Mouse (Mus musculus): ENCODE results near the gene Sult5a1.
"Not testable (repeated sequence)": the region's sequence is repeated elsewhere in the genome, so short reads cannot be mapped to it uniquely, and the experiment has no call there.

Sult5a1 gene

GRCm38 (mm10) chr8:123135406-123135805, 22.7 kb downstream of the Sult5a1 start:
- DNase-seq (ENCODE audit: low read depth, low spot score) = no peak

- no peak for DNase-seq (ENCODE audit: low read depth, low spot score)
Observed at GRCm38 (mm10) chr8:123134149-123134713, 23.9 kb downstream of the Sult5a1 start.

DNA sequence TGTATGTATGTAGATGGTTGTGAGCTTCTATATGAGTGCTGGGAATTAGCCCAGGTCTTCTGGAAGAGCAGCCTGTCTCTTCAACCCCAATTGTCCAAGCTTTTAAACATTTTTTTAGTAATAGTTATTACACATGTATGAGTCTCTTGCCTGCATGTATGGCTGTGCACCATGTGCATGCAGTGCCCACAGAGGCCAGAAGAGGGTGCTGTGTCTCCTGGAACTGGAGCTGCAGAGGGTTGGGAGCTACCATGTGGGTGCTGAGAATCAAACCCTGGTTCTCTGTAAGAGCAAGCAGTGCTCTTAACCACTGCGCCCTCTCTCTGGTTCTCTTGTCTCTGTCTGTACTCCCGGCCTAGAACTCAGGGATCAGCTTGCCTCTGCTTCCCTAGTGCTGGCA, 25.2 kb downstream of the Sult5a1 start:
- DNase-seq (ENCODE audit: low read depth, low spot score) = peak; percentile 38

- DNase-seq (ENCODE audit: low read depth, low spot score) = no peak
Observed at GRCm38 (mm10) chr8:123131041-123131440, 27.1 kb downstream of the Sult5a1 start.

DNA sequence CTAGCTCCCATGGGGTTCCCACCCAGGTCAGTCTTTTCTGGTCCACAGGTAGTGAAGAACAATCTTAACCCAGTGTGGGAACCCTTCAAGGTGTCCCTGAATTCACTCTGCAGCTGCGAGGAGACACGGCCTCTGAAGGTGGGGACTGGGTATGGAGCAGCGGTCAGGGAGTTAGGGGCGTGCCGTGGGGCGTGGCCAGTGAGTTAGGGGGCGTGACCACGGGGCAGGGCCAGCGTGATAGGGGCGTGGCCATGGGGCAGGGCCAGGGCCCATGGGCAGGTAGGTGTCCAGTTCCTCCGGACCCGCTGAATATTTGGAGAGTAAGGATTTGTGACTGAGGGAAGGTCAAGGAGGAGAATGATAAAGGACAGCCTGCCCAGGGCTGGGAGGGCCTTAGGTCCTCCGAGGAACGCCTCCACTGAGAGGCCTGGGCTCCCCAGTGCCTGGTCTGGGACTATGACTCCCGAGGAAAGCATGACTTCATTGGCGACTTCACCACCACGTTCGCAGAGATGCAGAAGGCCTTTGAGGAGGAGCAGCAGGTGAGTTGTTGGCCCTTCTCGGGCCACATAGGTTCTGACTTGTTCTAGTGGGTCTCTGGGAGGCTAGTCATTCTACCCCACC, 31.8 kb downstream of the Sult5a1 start:
- DNase-seq (ENCODE audit: low read depth, low spot score) = peak; percentile 75

DNA sequence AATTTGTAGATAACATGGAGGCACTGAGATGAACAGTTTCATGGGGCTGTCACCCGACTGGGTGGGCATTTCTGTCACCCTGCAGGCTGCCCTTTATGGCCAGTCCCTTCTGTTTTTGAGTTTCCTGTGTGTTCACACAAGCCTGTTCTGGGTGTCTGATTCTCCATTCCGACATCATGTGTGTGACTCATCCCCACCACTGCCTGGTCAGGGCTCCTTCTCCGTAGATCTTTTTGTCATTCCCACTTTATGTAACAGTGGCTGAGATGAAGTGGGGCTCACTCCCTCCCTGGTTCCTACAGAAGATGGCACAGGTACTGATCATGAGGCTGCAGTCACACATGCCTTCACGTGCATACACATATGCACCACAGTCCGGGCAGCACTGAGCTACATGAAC, 35.4 kb downstream of the Sult5a1 start:
- no peak for DNase-seq (ENCODE audit: low read depth, low spot score)

- no peak for DNase-seq (ENCODE audit: low read depth, low spot score)
Observed at GRCm38 (mm10) chr8:123122059-123122458, 36.1 kb downstream of the Sult5a1 start.

- DNase-seq (ENCODE audit: low read depth, low spot score) = peak; percentile 33
Observed at GRCm38 (mm10) chr8:123117744-123118143, 40.4 kb downstream of the Sult5a1 start.

GRCm38 (mm10) chr8:123117127-123117731, 40.9 kb downstream of the Sult5a1 start, which contains the start of gene Cpne7:
Gene Cpne7, plus strand, starts transcription at chr8:123117374.
- peak; percentile 33 for DNase-seq (ENCODE audit: low read depth, low spot score)

- DNase-seq (ENCODE audit: low read depth, low spot score) = no peak
Observed at GRCm38 (mm10) chr8:123114644-123115043, 43.5 kb downstream of the Sult5a1 start.

- DNase-seq (ENCODE audit: low read depth, low spot score) = no peak
Observed at GRCm38 (mm10) chr8:123113908-123114469, 44.1 kb downstream of the Sult5a1 start.

DNA sequence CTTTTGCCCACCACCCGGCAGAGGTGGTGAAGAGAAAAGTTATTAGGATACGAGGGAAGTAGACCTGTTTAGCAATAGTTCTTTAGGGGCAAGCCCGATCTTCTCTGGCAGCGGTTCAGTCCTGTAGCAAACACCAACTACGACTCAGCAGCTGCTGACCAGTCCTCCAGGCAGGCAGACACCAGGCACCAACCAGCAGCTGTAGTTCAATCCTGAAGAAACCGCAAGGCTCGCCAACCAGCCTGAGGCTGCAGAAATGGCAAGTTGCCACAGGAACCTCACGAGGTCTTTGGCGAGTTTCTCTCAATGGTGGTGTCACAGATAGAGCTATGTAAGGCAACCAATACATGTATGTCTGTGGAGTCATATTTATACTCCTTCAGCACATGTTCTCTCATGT, 45.2 kb downstream of the Sult5a1 start:
- DNase-seq (ENCODE audit: low read depth, low spot score) = no peak

- peak; percentile 90 for DNase-seq (ENCODE audit: low read depth, low spot score)
Observed at GRCm38 (mm10) chr8:123110649-123111048, 47.5 kb downstream of the Sult5a1 start.

GRCm38 (mm10) chr8:123108953-123109352, 49.2 kb downstream of the Sult5a1 start:
- DNase-seq (ENCODE audit: low read depth, low spot score) = no peak

GRCm38 (mm10) chr8:123108010-123108409, 50.1 kb downstream of the Sult5a1 start:
- no peak for DNase-seq (ENCODE audit: low read depth, low spot score)

DNA sequence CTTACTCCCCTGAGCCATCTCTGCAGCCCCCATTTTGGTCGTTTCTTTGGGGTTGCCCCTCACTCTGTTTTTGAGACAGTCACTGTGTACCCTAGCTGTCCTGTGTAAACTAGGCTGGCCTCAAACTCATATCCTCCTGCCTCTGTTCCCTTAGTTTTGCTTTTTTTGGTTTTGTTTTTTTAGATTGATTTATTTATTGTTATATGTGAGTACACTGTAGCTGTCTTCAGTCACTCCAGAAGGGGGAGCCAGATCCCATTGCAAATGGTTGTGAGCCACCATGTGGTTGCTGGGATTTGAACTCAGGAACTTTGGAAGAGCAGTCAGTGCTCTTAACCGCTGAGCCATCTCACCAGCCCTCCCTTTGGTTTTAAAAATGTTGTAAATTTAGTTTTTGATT, 51.6 kb downstream of the Sult5a1 start:
- peak; percentile 52 for DNase-seq (ENCODE audit: low read depth, low spot score)

DNA sequence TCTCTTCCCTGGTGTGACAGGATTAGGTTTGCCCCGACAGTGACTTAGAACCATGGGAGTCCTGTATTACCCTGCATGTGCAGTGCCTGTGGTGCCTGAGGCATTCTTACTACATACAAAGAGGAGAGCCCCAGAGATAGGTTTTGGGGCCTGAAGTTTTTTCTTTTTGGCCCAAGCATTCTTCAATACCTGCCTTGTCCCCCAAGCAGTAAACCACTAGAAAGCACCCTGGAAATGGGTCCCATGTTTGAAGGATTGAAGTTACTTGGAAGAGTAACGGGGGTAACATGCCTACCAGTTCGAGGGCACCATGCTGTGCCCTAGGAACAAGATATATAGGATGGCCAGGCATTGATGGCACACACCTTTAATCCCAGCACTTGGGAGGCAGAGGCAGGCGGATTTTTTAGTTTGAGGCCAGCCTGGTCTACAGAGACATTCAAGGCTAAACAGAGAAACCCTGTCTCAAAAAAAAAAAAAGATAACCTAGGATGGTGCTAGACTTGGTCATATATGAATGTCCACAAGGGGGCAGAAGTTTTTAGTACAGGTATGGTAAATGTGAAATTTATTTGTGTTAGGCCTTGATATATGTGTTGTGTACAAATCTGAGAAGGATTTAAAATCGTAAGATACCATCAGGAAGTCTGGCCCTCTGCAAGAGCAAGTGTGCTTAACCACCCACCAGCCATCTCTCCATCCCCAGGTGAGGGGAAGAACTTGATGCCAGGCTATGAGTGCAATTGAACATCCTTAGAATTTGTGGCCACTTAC, 52.4 kb downstream of the Sult5a1 start:
- DNase-seq (ENCODE audit: low read depth, low spot score) = peak; percentile 82

- peak; percentile 57 for DNase-seq (ENCODE audit: low read depth, low spot score)
Observed at GRCm38 (mm10) chr8:123104046-123104767, 53.9 kb downstream of the Sult5a1 start.

- peak; percentile 41 for DNase-seq (ENCODE audit: low read depth, low spot score)
Observed at GRCm38 (mm10) chr8:123103285-123103684, 54.8 kb downstream of the Sult5a1 start.

DNA sequence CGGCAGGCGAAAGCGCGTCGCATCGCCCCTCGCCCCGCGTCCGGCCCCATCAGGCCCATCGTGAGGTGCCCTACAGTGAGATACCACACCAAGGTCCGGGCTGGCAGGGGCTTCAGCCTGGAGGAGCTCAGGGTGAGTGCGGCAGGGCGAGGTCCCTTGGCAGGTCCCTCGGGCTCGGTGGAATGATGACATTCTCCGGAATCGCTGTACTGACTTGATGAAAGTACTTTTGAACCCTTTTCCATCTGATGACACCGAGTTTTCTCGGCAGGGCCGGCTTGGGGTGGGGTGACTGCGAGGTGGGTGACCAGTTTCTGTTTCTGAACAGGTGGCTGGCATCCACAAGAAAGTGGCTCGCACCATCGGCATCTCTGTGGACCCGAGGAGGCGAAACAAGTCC, 55.3 kb downstream of the Sult5a1 start:
- not testable (repeated sequence) for DNase-seq (ENCODE audit: low read depth, low spot score)

Measured in ZHBTc4 (cell line).